Mouse (Mus musculus): ENCODE data around the gene Slc24a1. TPM values are rescaled to one million over a fixed set of nuclear protein-coding genes. Genes with fewer than 3 reads are reported as not detected.

The Slc24a1 gene
- polyA plus RNA-seq, 1 experiment = not detected

DNA sequence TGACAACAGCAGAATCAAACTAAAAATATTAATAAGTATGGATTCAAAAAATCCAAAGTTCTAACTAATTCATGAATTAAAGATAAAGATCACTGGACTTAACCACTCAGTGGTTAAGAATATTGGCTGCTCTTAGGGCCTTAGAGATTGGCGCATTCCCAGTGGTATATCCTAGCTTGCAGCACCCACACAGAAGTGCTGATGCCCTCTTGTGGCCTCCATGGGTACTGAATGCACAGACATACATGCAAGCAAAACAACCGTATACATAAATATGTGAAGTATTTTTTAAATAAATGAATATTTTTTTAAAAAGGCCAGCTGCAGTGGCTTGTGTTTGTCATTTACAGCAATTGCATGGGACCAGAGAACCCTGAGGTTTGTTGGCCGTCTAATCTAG lies 48.0 kb downstream of the Slc24a1 start:
- H3K27me3 ChIP-seq (ENCODE audit: control insufficient read depth, insufficient read depth, insufficient read length) = no peaks in the 10 kb centered on the region
- no peak for TF ChIP-seq CEBPB (IDR thresholded peaks at IDR 0.05; ENCODE audit: low read depth)
- TF ChIP-seq FOSL1 (IDR thresholded peaks at IDR 0.05; ENCODE audit: insufficient read depth, low read length, poor library complexity, severe bottlenecking) = no peak
- TF ChIP-seq CTCF (IDR thresholded peaks at IDR 0.05; ENCODE audit: control insufficient read depth, insufficient read depth, insufficient read length) = peak; percentile 53
- no peak overlapping the region for H3ac ChIP-seq (ENCODE audit: control insufficient read depth, insufficient read length, low read depth)
- no peaks in the 10 kb centered on the region for H3K36me3 ChIP-seq (ENCODE audit: control insufficient read depth, insufficient read depth)
- H3K79me3 ChIP-seq (ENCODE audit: low read depth) = no peaks in the 10 kb centered on the region
- no peak overlapping the region for H3K4me3 ChIP-seq (ENCODE audit: insufficient read depth, poor library complexity, severe bottlenecking)
- H3K79me2 ChIP-seq (ENCODE audit: control insufficient read depth, insufficient read depth) = no peaks in the 10 kb centered on the region

DNA sequence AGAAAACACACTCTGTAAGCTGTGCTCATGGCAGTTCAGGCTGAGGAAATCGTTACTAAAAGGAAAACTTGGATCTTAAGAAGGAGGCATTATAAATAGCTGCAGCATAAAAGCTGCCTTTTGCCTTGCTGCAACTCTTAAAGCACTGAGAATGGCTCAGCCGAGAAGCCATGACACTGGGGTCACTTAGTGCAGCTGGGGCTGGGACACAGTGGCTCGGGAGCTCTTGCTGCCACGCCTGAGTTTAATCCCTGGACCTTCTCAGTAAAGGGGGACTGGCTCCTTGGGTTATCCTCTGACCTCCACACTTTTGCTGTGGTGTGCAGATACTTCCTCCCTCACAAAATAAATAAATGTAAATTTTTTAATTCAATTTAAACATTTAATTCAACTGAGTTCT lies 48.5 kb downstream of the Slc24a1 start:
- Histone ChIP-seq H3K27me3 (ENCODE audit: control insufficient read depth, insufficient read depth, insufficient read length) (no peaks in the 10 kb centered on the region), H3K4me3 (ENCODE audit: insufficient read depth, poor library complexity, severe bottlenecking) (no peak overlapping the region), H3ac (ENCODE audit: control insufficient read depth, insufficient read length, low read depth) (no peak overlapping the region), H3K79me2 (ENCODE audit: control insufficient read depth, insufficient read depth) (no peaks in the 10 kb centered on the region), H3K79me3 (ENCODE audit: low read depth) (no peaks in the 10 kb centered on the region), H3K36me3 (ENCODE audit: control insufficient read depth, insufficient read depth) (no peaks in the 10 kb centered on the region)
- TF ChIP-seq MAX (IDR thresholded peaks at IDR 0.05) = no peak
- no peak for TF ChIP-seq USF1 (IDR thresholded peaks at IDR 0.05; ENCODE audit: low read depth)
- TF ChIP-seq CEBPB (IDR thresholded peaks at IDR 0.05; ENCODE audit: low read depth) = no peak
- no peak for TF ChIP-seq MYOD1 (IDR thresholded peaks at IDR 0.05; ENCODE audit: control insufficient read depth, insufficient read length, low read depth)

DNA sequence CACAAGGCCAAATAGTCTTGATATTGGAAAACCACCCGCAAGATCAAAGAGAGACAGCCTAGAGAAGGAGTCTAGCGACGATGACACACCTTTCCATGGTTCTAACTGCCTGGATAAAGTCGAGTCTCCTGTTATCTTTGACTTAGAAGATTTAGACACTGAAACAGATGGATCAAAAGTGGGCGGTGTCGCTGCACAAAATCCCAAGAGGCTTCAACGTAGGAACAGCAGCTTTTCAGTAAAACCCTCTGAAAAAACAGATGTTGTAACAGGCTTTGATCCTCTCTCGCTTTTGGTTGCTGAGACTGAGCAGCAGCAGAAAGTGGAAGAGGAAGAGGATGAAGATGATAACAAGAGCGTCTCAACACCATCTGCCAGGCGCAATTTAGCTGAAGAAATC lies 54.8 kb downstream of the Slc24a1 start:
- Histone ChIP-seq H3K27me3 (ENCODE audit: control insufficient read depth, insufficient read depth, insufficient read length) (no peaks in the 10 kb centered on the region), H3K4me3 (ENCODE audit: insufficient read depth, poor library complexity, severe bottlenecking) (no peak overlapping the region), H3ac (ENCODE audit: control insufficient read depth, insufficient read length, low read depth) (no peak overlapping the region), H3K36me3 (ENCODE audit: control insufficient read depth, insufficient read depth) (no peaks in the 10 kb centered on the region), H3K79me3 (ENCODE audit: low read depth) (no peaks in the 10 kb centered on the region), H3K79me2 (ENCODE audit: control insufficient read depth, insufficient read depth) (no peaks in the 10 kb centered on the region)
- TF ChIP-seq USF1 (IDR thresholded peaks at IDR 0.05; ENCODE audit: low read depth) (no peak), MAX (IDR thresholded peaks at IDR 0.05) (no peak), FOSL1 (IDR thresholded peaks at IDR 0.05; ENCODE audit: insufficient read depth, low read length, poor library complexity, severe bottlenecking) (no peak), CTCF (IDR thresholded peaks at IDR 0.05; ENCODE audit: control insufficient read depth, insufficient read depth, insufficient read length) (no peak), MYOD1 (IDR thresholded peaks at IDR 0.05; ENCODE audit: control insufficient read depth, insufficient read length, low read depth) (no peak), MYOG (IDR thresholded peaks at IDR 0.05; ENCODE audit: control insufficient read depth, extremely low read depth, insufficient read length) (no peak), CEBPB (IDR thresholded peaks at IDR 0.05; ENCODE audit: low read depth) (no peak)

DNA sequence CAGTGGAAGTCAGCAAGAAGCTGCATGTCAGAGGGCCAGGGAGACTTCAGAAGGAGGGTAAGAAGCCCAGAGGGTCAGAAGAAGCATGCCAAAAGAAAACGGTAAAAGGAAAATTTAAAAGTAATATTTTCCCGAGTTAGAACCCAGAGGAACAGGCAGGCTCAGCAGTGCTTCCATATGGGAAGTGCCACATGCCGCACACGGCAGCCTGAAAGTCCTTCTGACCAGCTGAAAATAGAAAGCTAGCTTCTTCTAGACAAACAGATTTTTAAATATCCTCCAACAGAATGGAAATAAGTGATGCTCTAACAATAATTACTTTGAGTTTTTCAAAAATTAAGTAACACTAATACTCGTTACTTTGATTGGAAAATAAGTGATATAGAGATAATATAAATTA lies 65.4 kb downstream of the Slc24a1 start:
- no peak overlapping the region for H3ac ChIP-seq (ENCODE audit: control insufficient read depth, insufficient read length, low read depth)
- no peaks in the 10 kb centered on the region for H3K36me3 ChIP-seq (ENCODE audit: control insufficient read depth, insufficient read depth)
- no peaks in the 10 kb centered on the region for H3K79me3 ChIP-seq (ENCODE audit: low read depth)
- no peaks in the 10 kb centered on the region for H3K79me2 ChIP-seq (ENCODE audit: control insufficient read depth, insufficient read depth)
- TF ChIP-seq CTCF (IDR thresholded peaks at IDR 0.05; ENCODE audit: control insufficient read depth, insufficient read depth, insufficient read length) = no peak
- TF ChIP-seq FOSL1 (IDR thresholded peaks at IDR 0.05; ENCODE audit: insufficient read depth, low read length, poor library complexity, severe bottlenecking) = no peak
- no peak overlapping the region for H3K4me3 ChIP-seq (ENCODE audit: insufficient read depth, poor library complexity, severe bottlenecking)
- H3K27me3 ChIP-seq (ENCODE audit: control insufficient read depth, insufficient read depth, insufficient read length) = no peaks in the 10 kb centered on the region

Small RNA genes lying within 50 kb of the gene (microRNA-seq; reads per million reads assigned to microRNA genes)
- not detected for gene Gm25640 (ENCODE audit: borderline microRNAs expressed)

Other genes with a start within 250 kb of the Slc24a1 start
- 92.7 TPM for gene Rab11a, start 213.8 kb downstream of the Slc24a1 start, polyA plus RNA-seq (2012; fragmentation: generic; extraction: Trizol)
- 1.3 TPM for gene Dennd4a, start 140.3 kb downstream of the Slc24a1 start, polyA plus RNA-seq (2012; fragmentation: generic; extraction: Trizol)
- gene Ints14, start 9.3 kb upstream of the Slc24a1 start, polyA plus RNA-seq (2012; fragmentation: generic; extraction: Trizol) = 20.5 TPM
- gene Hacd3, start 70.1 kb upstream of the Slc24a1 start, polyA plus RNA-seq (2012; fragmentation: generic; extraction: Trizol) = 22.9 TPM
- 15.5 TPM for gene Dpp8, start 80.8 kb upstream of the Slc24a1 start, polyA plus RNA-seq (2012; fragmentation: generic; extraction: Trizol)
- 0.76 TPM for gene Igdcc4, start 149.9 kb upstream of the Slc24a1 start, polyA plus RNA-seq (2012; fragmentation: generic; extraction: Trizol)
- gene Igdcc3, start 189.6 kb upstream of the Slc24a1 start, polyA plus RNA-seq (2012; fragmentation: generic; extraction: Trizol) = not detected
- gene Parp16, start 243.7 kb upstream of the Slc24a1 start, polyA plus RNA-seq (2012; fragmentation: generic; extraction: Trizol) = 2.1 TPM

All from C2C12 (cell line).